Mouse (Mus musculus) telencephalon, adult 2 months (tissue): Measurements from ENCODE around the gene Ift20.
"Not testable (repeated sequence)": the region's sequence is repeated elsewhere in the genome, so short reads cannot be mapped to it uniquely, and the experiment has no call there.

Source experiments
- DNase-seq: peaks from one replicate; pipeline ENCODE4 v3.0.0-alpha.2; 2011; ENCODE audit warnings: low read depth, low spot score

Gene Ift20

GRCm38 (mm10) chr11:78560447-78560846 is 24.3 kb downstream of the Ift20 start:
- DNase-seq: peak; percentile 68

- no peak for DNase-seq
These were observed 30.6 kb downstream of the Ift20 start for GRCm38 (mm10) chr11:78566775-78567174.

- no peak for DNase-seq
These were observed 31.5 kb downstream of the Ift20 start for GRCm38 (mm10) chr11:78567614-78568013.

- DNase-seq: no peak
These were observed 32.7 kb downstream of the Ift20 start for GRCm38 (mm10) chr11:78568827-78569226.

- no peak for DNase-seq
These were observed 33.6 kb downstream of the Ift20 start for GRCm38 (mm10) chr11:78569806-78570205.

- DNase-seq: peak; percentile 40
These were observed 35.3 kb downstream of the Ift20 start for GRCm38 (mm10) chr11:78571441-78571840.

- no peak for DNase-seq
These were observed 35.7 kb downstream of the Ift20 start for GRCm38 (mm10) chr11:78571854-78572253.

- not testable (repeated sequence) for DNase-seq
These were observed 37.9 kb downstream of the Ift20 start for GRCm38 (mm10) chr11:78574031-78574430.

- DNase-seq: no peak
These were observed 38.4 kb downstream of the Ift20 start for GRCm38 (mm10) chr11:78574536-78574935.

- DNase-seq: no peak
These were observed 38.8 kb downstream of the Ift20 start for GRCm38 (mm10) chr11:78574975-78575374.

- no peak for DNase-seq
These were observed 46.7 kb downstream of the Ift20 start for GRCm38 (mm10) chr11:78582848-78583247.

- DNase-seq: no peak
These were observed 49.9 kb downstream of the Ift20 start for GRCm38 (mm10) chr11:78586099-78586498.

GRCm38 (mm10) chr11:78587677-78588076 is 51.5 kb downstream of the Ift20 start:
- not testable (repeated sequence) for DNase-seq
